Mouse (Mus musculus): Measurements from ENCODE around the gene Zap70. TPM values are rescaled to one million over a fixed set of nuclear protein-coding genes. Genes with fewer than 3 reads are reported as not detected.

The Zap70 gene
- polyA plus RNA-seq, 1 experiment from 2014 or later: 0.41 TPM

GRCm38 (mm10) chr1:36745661-36746060 lies 15.9 kb upstream of the Zap70 start:
- Histone ChIP-seq H3K4me2 (no peak overlapping the region), H3K9me3 (ENCODE audit: control insufficient read depth, low read length) (no peaks in the 10 kb centered on the region), H3K4me1 (ENCODE audit: control insufficient read depth, insufficient read depth, low read length) (0 out of 2 replicates have a peak, but pooled peaks cover 3% of the 10 kb centered on the region), H3K4me3 (ENCODE audit: low read depth, low read length) (no peak overlapping the region), H3K36me3 (ENCODE audit: control insufficient read depth, insufficient read depth, low read length) (no peaks in the 10 kb centered on the region), H3K27me3 (ENCODE audit: control insufficient read depth, insufficient read depth, low read length) (no peaks in the 10 kb centered on the region), H3K9ac (ENCODE audit: low read length) (no peak overlapping the region), H3K27ac (ENCODE audit: low read depth, low read length) (no peak overlapping the region)
- 34% methylated on average over 4 of the region's 4 CpGs for WGBS
- ATAC-seq (ENCODE audit: low FRiP score) (no peak), DNase-seq (ENCODE audit: low spot score, missing footprints) (peak; percentile 62)

GRCm38 (mm10) chr1:36746452-36746851 lies 15.1 kb upstream of the Zap70 start:
- no peak overlapping the region for H3K4me3 ChIP-seq (ENCODE audit: low read depth, low read length)
- no peaks in the 10 kb centered on the region for H3K27me3 ChIP-seq (ENCODE audit: control insufficient read depth, insufficient read depth, low read length)
- H3K4me2 ChIP-seq: no peak overlapping the region
- H3K4me1 ChIP-seq (ENCODE audit: control insufficient read depth, insufficient read depth, low read length): 0 out of 2 replicates have a peak, but pooled peaks cover 3% of the 10 kb centered on the region
- no peaks in the 10 kb centered on the region for H3K9me3 ChIP-seq (ENCODE audit: control insufficient read depth, low read length)
- H3K27ac ChIP-seq (ENCODE audit: low read depth, low read length): no peak overlapping the region
- H3K36me3 ChIP-seq (ENCODE audit: control insufficient read depth, insufficient read depth, low read length): no peaks in the 10 kb centered on the region
- 46% methylated on average over 15 of the region's 15 CpGs for WGBS
- H3K9ac ChIP-seq (ENCODE audit: low read length): no peak overlapping the region
- DNase-seq (ENCODE audit: low spot score, missing footprints): peak; percentile 90
- ATAC-seq (ENCODE audit: low FRiP score): no peak

GRCm38 (mm10) chr1:36753932-36754675 lies 7.5 kb upstream of the Zap70 start:
- no peak overlapping the region for H3K4me3 ChIP-seq (ENCODE audit: low read depth, low read length)
- H3K27ac ChIP-seq (ENCODE audit: low read depth, low read length): no peak overlapping the region
- ATAC-seq (ENCODE audit: low FRiP score): no peak

GRCm38 (mm10) chr1:36758553-36758952 lies 3.0 kb upstream of the Zap70 start:
- 94% methylated on average over 9 of the region's 9 CpGs for WGBS
- Histone ChIP-seq H3K27me3 (ENCODE audit: control insufficient read depth, insufficient read depth, low read length) (no peaks in the 10 kb centered on the region), H3K36me3 (ENCODE audit: control insufficient read depth, insufficient read depth, low read length) (no peaks in the 10 kb centered on the region), H3K4me3 (ENCODE audit: low read depth, low read length) (no peak overlapping the region), H3K4me2 (no peak overlapping the region), H3K9ac (ENCODE audit: low read length) (no peak overlapping the region), H3K9me3 (ENCODE audit: control insufficient read depth, low read length) (no peaks in the 10 kb centered on the region), H3K27ac (ENCODE audit: low read depth, low read length) (no peak overlapping the region), H3K4me1 (ENCODE audit: control insufficient read depth, insufficient read depth, low read length) (no peaks in the 10 kb centered on the region)
- ATAC-seq (ENCODE audit: low FRiP score): no peak
- DNase-seq (ENCODE audit: low spot score, missing footprints): no peak

More at GRCm38 (mm10) chr1:36753932-36754675, 7.5 kb upstream of the Zap70 start:
- H3K27me3 ChIP-seq (ENCODE audit: control insufficient read depth, insufficient read depth, low read length): no peaks in the 10 kb centered on the region
- no peaks in the 10 kb centered on the region for H3K9me3 ChIP-seq (ENCODE audit: control insufficient read depth, low read length)
- H3K36me3 ChIP-seq (ENCODE audit: control insufficient read depth, insufficient read depth, low read length): no peaks in the 10 kb centered on the region
- WGBS: 87% methylated on average over 6 of the region's 6 CpGs
- H3K4me2 ChIP-seq: no peak overlapping the region
- H3K4me1 ChIP-seq (ENCODE audit: control insufficient read depth, insufficient read depth, low read length): no peaks in the 10 kb centered on the region
- H3K9ac ChIP-seq (ENCODE audit: low read length): no peak overlapping the region
- DNase-seq (ENCODE audit: low spot score, missing footprints): peak; percentile 39

GRCm38 (mm10) chr1:36759076-36759475 lies 2.5 kb upstream of the Zap70 start:
- ATAC-seq (ENCODE audit: low FRiP score) (no peak), DNase-seq (ENCODE audit: low spot score, missing footprints) (no peak)
- H3K4me3 ChIP-seq (ENCODE audit: low read depth, low read length): no peak overlapping the region
- no peaks in the 10 kb centered on the region for H3K36me3 ChIP-seq (ENCODE audit: control insufficient read depth, insufficient read depth, low read length)
- no peaks in the 10 kb centered on the region for H3K9me3 ChIP-seq (ENCODE audit: control insufficient read depth, low read length)
- no peak overlapping the region for H3K4me2 ChIP-seq
- H3K9ac ChIP-seq (ENCODE audit: low read length): no peak overlapping the region
- H3K27me3 ChIP-seq (ENCODE audit: control insufficient read depth, insufficient read depth, low read length): no peaks in the 10 kb centered on the region
- no peaks in the 10 kb centered on the region for H3K4me1 ChIP-seq (ENCODE audit: control insufficient read depth, insufficient read depth, low read length)
- 88% methylated on average over 18 of the region's 18 CpGs for WGBS
- H3K27ac ChIP-seq (ENCODE audit: low read depth, low read length): no peak overlapping the region

GRCm38 (mm10) chr1:36760401-36760800 lies 1.2 kb upstream of the Zap70 start:
- Histone ChIP-seq H3K4me3 (ENCODE audit: low read depth, low read length) (no peak overlapping the region), H3K27me3 (ENCODE audit: control insufficient read depth, insufficient read depth, low read length) (no peaks in the 10 kb centered on the region), H3K27ac (ENCODE audit: low read depth, low read length) (no peak overlapping the region), H3K4me1 (ENCODE audit: control insufficient read depth, insufficient read depth, low read length) (no peaks in the 10 kb centered on the region), H3K9me3 (ENCODE audit: control insufficient read depth, low read length) (no peaks in the 10 kb centered on the region), H3K9ac (ENCODE audit: low read length) (no peak overlapping the region), H3K36me3 (ENCODE audit: control insufficient read depth, insufficient read depth, low read length) (no peaks in the 10 kb centered on the region), H3K4me2 (no peak overlapping the region)
- ATAC-seq (ENCODE audit: low FRiP score): no peak
- 86% methylated on average over 9 of the region's 9 CpGs for WGBS
- DNase-seq (ENCODE audit: low spot score, missing footprints): no peak

- H3K36me3 ChIP-seq (ENCODE audit: control insufficient read depth, insufficient read depth, low read length): no peaks in the 10 kb centered on the region
- no peaks in the 10 kb centered on the region for H3K4me1 ChIP-seq (ENCODE audit: control insufficient read depth, insufficient read depth, low read length)
- no peak overlapping the region for H3K9ac ChIP-seq (ENCODE audit: low read length)
- no peaks in the 10 kb centered on the region for H3K9me3 ChIP-seq (ENCODE audit: control insufficient read depth, low read length)
- DNase-seq (ENCODE audit: low spot score, missing footprints): no peak
- H3K4me3 ChIP-seq (ENCODE audit: low read depth, low read length): no peak overlapping the region
- no peak for ATAC-seq (ENCODE audit: low FRiP score)
- no peak overlapping the region for H3K27ac ChIP-seq (ENCODE audit: low read depth, low read length)
- WGBS: 88% methylated on average over 8 of the region's 8 CpGs
- H3K27me3 ChIP-seq (ENCODE audit: control insufficient read depth, insufficient read depth, low read length): no peaks in the 10 kb centered on the region
- H3K4me2 ChIP-seq: no peak overlapping the region
Observed at GRCm38 (mm10) chr1:36761061-36761460, 537 bp upstream of the Zap70 start.

GRCm38 (mm10) chr1:36766431-36767205 lies 5.0 kb downstream of the Zap70 start:
- Histone ChIP-seq H3K27ac (ENCODE audit: low read depth, low read length) (no peak overlapping the region), H3K4me1 (ENCODE audit: control insufficient read depth, insufficient read depth, low read length) (no peaks in the 10 kb centered on the region), H3K36me3 (ENCODE audit: control insufficient read depth, insufficient read depth, low read length) (no peaks in the 10 kb centered on the region), H3K9me3 (ENCODE audit: control insufficient read depth, low read length) (no peaks in the 10 kb centered on the region), H3K27me3 (ENCODE audit: control insufficient read depth, insufficient read depth, low read length) (peaks cover 9% of the 10 kb centered on the region; the same call in 1 of the 2 replicates), H3K4me3 (ENCODE audit: low read depth, low read length) (no peak overlapping the region), H3K9ac (ENCODE audit: low read length) (no peak overlapping the region), H3K4me2 (no peak overlapping the region)
- DNase-seq (ENCODE audit: low spot score, missing footprints) (no peak), ATAC-seq (ENCODE audit: low FRiP score) (no peak)
- WGBS: 73% methylated on average over 4 of the region's 4 CpGs

- H3K4me1 ChIP-seq (ENCODE audit: control insufficient read depth, insufficient read depth, low read length): no peaks in the 10 kb centered on the region
- H3K27ac ChIP-seq (ENCODE audit: low read depth, low read length): no peak overlapping the region
- H3K9me3 ChIP-seq (ENCODE audit: control insufficient read depth, low read length): no peaks in the 10 kb centered on the region
- 64% methylated on average over 10 of the region's 10 CpGs for WGBS
- no peak overlapping the region for H3K9ac ChIP-seq (ENCODE audit: low read length)
- H3K27me3 ChIP-seq (ENCODE audit: control insufficient read depth, insufficient read depth, low read length): peaks cover 9% of the 10 kb centered on the region; the same call in 1 of the 2 replicates
- no peak overlapping the region for H3K4me3 ChIP-seq (ENCODE audit: low read depth, low read length)
- H3K4me2 ChIP-seq: no peak overlapping the region
- no peak for ATAC-seq (ENCODE audit: low FRiP score)
- H3K36me3 ChIP-seq (ENCODE audit: control insufficient read depth, insufficient read depth, low read length): no peaks in the 10 kb centered on the region
- DNase-seq (ENCODE audit: low spot score, missing footprints): no peak
Observed at GRCm38 (mm10) chr1:36767321-36767720, 5.7 kb downstream of the Zap70 start.
